Mouse (Mus musculus) hindbrain, embryonic 14.5 days (tissue): ENCODE results near the gene Fndc11. TPM values are rescaled to one million over a fixed set of nuclear protein-coding genes. Genes with fewer than 3 reads are reported as not detected.

ENCODE experiments used
- polyA plus RNA-seq: library from polyadenylated mRNA; unstranded; fragments of >200 nt; fragmentation: Nextera tagmentation; extraction: Ambion mirVana; gene quantifications from 2 replicates; pipeline ENCODE4 v1.2.1, GENCODE M21; 2014

Fndc11 gene
- polyA plus RNA-seq, 1 experiment from 2014 or later, result not detected

Other genes with a start within 250 kb of the Fndc11 start
- 0.33 and 0.74 TPM in 2 replicates for gene Col20a1, start 233.5 kb upstream of the Fndc11 start, polyA plus RNA-seq
- 50.6 and 59.1 TPM in 2 replicates for gene Chrna4, start 176.5 kb upstream of the Fndc11 start, polyA plus RNA-seq
- gene Kcnq2, start 84.7 kb upstream of the Fndc11 start, polyA plus RNA-seq, result 54.2 and 55.9 TPM in 2 replicates
- gene Eef1a2, start 63.0 kb upstream of the Fndc11 start, polyA plus RNA-seq, result 21.1 and 22.3 TPM in 2 replicates
- 382 and 446 TPM in 2 replicates for gene Ppdpf, start 32.8 kb upstream of the Fndc11 start, polyA plus RNA-seq
- gene Ptk6, start 17.2 kb upstream of the Fndc11 start, polyA plus RNA-seq, result not detected in 2 replicates
- gene Srms, start 6.8 kb upstream of the Fndc11 start, polyA plus RNA-seq, result 0.29 and 0.48 TPM in 2 replicates
- 0.22 and 0.70 TPM in 2 replicates for gene Helz2, start 22.0 kb downstream of the Fndc11 start, polyA plus RNA-seq
- gene Gmeb2, start 68.0 kb downstream of the Fndc11 start, polyA plus RNA-seq, result 16.7 and 18.0 TPM in 2 replicates
- 1,468 and 1,594 TPM in 2 replicates for gene Stmn3, start 94.5 kb downstream of the Fndc11 start, polyA plus RNA-seq
- gene Rtel1, start 99.7 kb downstream of the Fndc11 start, polyA plus RNA-seq, result 39.9 and 40.8 TPM in 2 replicates
- 66.7 and 67.6 TPM in 2 replicates for gene Zgpat, start 144.9 kb downstream of the Fndc11 start, polyA plus RNA-seq
- gene Arfrp1, start 145.4 kb downstream of the Fndc11 start, polyA plus RNA-seq, result 62.3 and 63.3 TPM in 2 replicates
- gene Lime1, start 160.1 kb downstream of the Fndc11 start, polyA plus RNA-seq, result 39.7 and 47.4 TPM in 2 replicates
- 19.2 and 20.2 TPM in 2 replicates for gene Zbtb46, start 239.4 kb downstream of the Fndc11 start, polyA plus RNA-seq